Mouse (Mus musculus) kidney, adult 18-20 months (tissue): ENCODE data around the gene H2afx.
A peak's percentile ranks its signal among the peaks of the same experiment; 100 is the strongest.
"Not testable (repeated sequence)": the region's sequence is repeated elsewhere in the genome, so short reads cannot be mapped to it uniquely, and the experiment has no call there.

Source experiments
- DNase-seq: peaks from one replicate; pipeline ENCODE4 v3.0.0; 2021

Gene H2afx

GRCm38 (mm10) chr9:44334396-44335330 is at the start of gene H2afx:
TSS of gene H2afx (plus strand) at chr9:44334694.
- DNase-seq: peak; percentile 98

- DNase-seq: no peak
Observed at GRCm38 (mm10) chr9:44286256-44286850, 48.1 kb upstream of the H2afx start.

- no peak for DNase-seq
Observed at GRCm38 (mm10) chr9:44287003-44287400, 47.5 kb upstream of the H2afx start.

GRCm38 (mm10) chr9:44287401-44288075 is 47.0 kb upstream of the H2afx start:
- DNase-seq: no peak

- no peak for DNase-seq
Observed at GRCm38 (mm10) chr9:44288076-44288958, 46.2 kb upstream of the H2afx start, which contains the start of gene Abcg4. TSS of gene Abcg4 (minus strand) at chr9:44288615.

- no peak for DNase-seq
Observed at GRCm38 (mm10) chr9:44288959-44289291, 45.6 kb upstream of the H2afx start.

GRCm38 (mm10) chr9:44292490-44292889 is 42.0 kb upstream of the H2afx start:
- peak; percentile 68 for DNase-seq

- DNase-seq: not testable (repeated sequence)
Observed at GRCm38 (mm10) chr9:44300001-44300400, 34.5 kb upstream of the H2afx start.

GRCm38 (mm10) chr9:44305466-44306079 is 28.9 kb upstream of the H2afx start, which contains the start of gene Hinfp:
TSS of gene Hinfp (minus strand) at chr9:44305671.
- DNase-seq: peak; percentile 97

- DNase-seq: no peak
Observed at GRCm38 (mm10) chr9:44306532-44306931, 28.0 kb upstream of the H2afx start.

GRCm38 (mm10) chr9:44307248-44307647 is 27.2 kb upstream of the H2afx start:
- DNase-seq: no peak

GRCm38 (mm10) chr9:44309756-44310155 is 24.7 kb upstream of the H2afx start:
- no peak for DNase-seq

- DNase-seq: no peak
Observed at GRCm38 (mm10) chr9:44310750-44311135, 23.8 kb upstream of the H2afx start.

- DNase-seq: peak; percentile 52
Observed at GRCm38 (mm10) chr9:44311136-44312134, 23.1 kb upstream of the H2afx start.

GRCm38 (mm10) chr9:44313476-44314256 is 20.8 kb upstream of the H2afx start:
- DNase-seq: no peak

- no peak for DNase-seq
Observed at GRCm38 (mm10) chr9:44314257-44314547, 20.3 kb upstream of the H2afx start.

- DNase-seq: no peak
Observed at GRCm38 (mm10) chr9:44314910-44315309, 19.6 kb upstream of the H2afx start.

- DNase-seq: no peak
Observed at GRCm38 (mm10) chr9:44317452-44317851, 17.0 kb upstream of the H2afx start.

GRCm38 (mm10) chr9:44318076-44318825 is 16.2 kb upstream of the H2afx start:
- peak; percentile 76 for DNase-seq

- no peak for DNase-seq
Observed at GRCm38 (mm10) chr9:44318826-44319095, 15.7 kb upstream of the H2afx start.
